9 mouse cellular contexts compared by ENCODE assay signal in genomic region chr1:177623304-177623726, GRCm38 (mm10).
DNase-seq lines count a peak whose midpoint lies in the region; ATAC-seq and TF ChIP-seq lines count a peak whose summit lies in the region.
"Had no signal": no experiment of that assay in that cellular context is flagged by ENCODE, and none has a peak within 500 bp of the region (broad histone marks: within the 10 kb centered on the region; RNA-seq: fewer than 3 reads in every experiment).

No protein-coding gene starts in this region.

- WGBS in intestine, postnatal 0 days: 12% methylated on average over 6 of the region's 6 CpGs
- 26% methylated on average over 6 of the region's 6 CpGs for WGBS in lung, embryonic 15.5 days

- no peak overlapping the region for H3K4me3 ChIP-seq in intestine, postnatal 0 days (ENCODE audit: low read depth, low read length)
- no peak overlapping the region for H3K4me3 ChIP-seq in lung, embryonic 15.5 days
- H3K4me3 ChIP-seq: limb, embryonic 12.5 days had no signal

- no peaks in the 10 kb centered on the region for H3K27me3 ChIP-seq in intestine, postnatal 0 days (replicated peaks; ENCODE audit: control insufficient read depth, insufficient read depth, low read length)
- H3K27me3 ChIP-seq in lung, embryonic 15.5 days: no peaks in the 10 kb centered on the region
- H3K27me3 ChIP-seq: limb, embryonic 12.5 days had no signal

- intact Hi-C loops in left cerebral cortex, postnatal 10 days (cut with DNase I): no loop called here

- no peak overlapping the region for H3K9ac ChIP-seq in intestine, postnatal 0 days (ENCODE audit: low read depth, low read length)
- no peak overlapping the region for H3K9ac ChIP-seq in lung, embryonic 15.5 days
- H3K9ac ChIP-seq: limb, embryonic 12.5 days had no signal

- H3K9me3 ChIP-seq in intestine, postnatal 0 days (ENCODE audit: control insufficient read depth): no peaks in the 10 kb centered on the region
- no peaks in the 10 kb centered on the region for H3K9me3 ChIP-seq in lung, embryonic 15.5 days
- H3K9me3 ChIP-seq: limb, embryonic 12.5 days had no signal

- peak; percentile 63 for DNase-seq in retina, postnatal 1 day
- no peak for DNase-seq in retina, embryonic 14.5 days (ENCODE audit: low spot score)
- DNase-seq in gastrocnemius, adult 8-10 months (ENCODE audit: low spot score in 2 of 2): peak; percentile 29 to 35
- DNase-seq in left cerebral cortex, postnatal 10 days (ENCODE audit: extremely low spot score in 1 of 2, low spot score in 2 of 2): no peak
- DNase-seq in cerebellum, adult 9-10 months: no peak
- no peak for DNase-seq in spleen, adult 12 weeks (ENCODE audit: low spot score)

- H3K4me1 ChIP-seq in intestine, postnatal 0 days (replicated peaks; ENCODE audit: control insufficient read depth, insufficient read depth, low read length): 0 out of 2 replicates have a peak, but pooled peaks cover 2% of the 10 kb centered on the region
- H3K4me1 ChIP-seq in lung, embryonic 15.5 days: peaks cover 12% of the 10 kb centered on the region
- H3K4me1 ChIP-seq: limb, embryonic 12.5 days had no signal

- ATAC-seq in intestine, postnatal 0 days: peak; percentile 78
- peak; percentile 79; the same call in 1 of the 2 replicates for ATAC-seq in lung, embryonic 15.5 days (ENCODE audit: borderline replicate concordance, extremely low read depth, low FRiP score, low TSS enrichment)

- H3K27ac ChIP-seq in intestine, postnatal 0 days (ENCODE audit: low read depth, low read length): no peak overlapping the region
- 0 out of 2 replicates have a peak overlapping the region, but pooled peaks have one; percentile 44 for H3K27ac ChIP-seq in lung, embryonic 15.5 days
- H3K27ac ChIP-seq: limb, embryonic 12.5 days had no signal

- H3K4me2 ChIP-seq in intestine, postnatal 0 days (replicated peaks; ENCODE audit: low read depth): no peak overlapping the region
- H3K4me2 ChIP-seq in lung, embryonic 15.5 days: no peak overlapping the region
- H3K4me2 ChIP-seq: limb, embryonic 12.5 days had no signal

- TF ChIP-seq CTCF in intestine, postnatal 0 days (IDR thresholded peaks at IDR 0.05; ENCODE audit: low read depth): no peak

- H3K36me3 ChIP-seq in intestine, postnatal 0 days (ENCODE audit: control insufficient read depth, insufficient read depth): no peaks in the 10 kb centered on the region
- H3K36me3 ChIP-seq in lung, embryonic 15.5 days: no peaks in the 10 kb centered on the region
- H3K36me3 ChIP-seq: limb, embryonic 12.5 days had no signal

Comparison
In these comparisons a context has a peak if more than half of its experiments do, and no peak if none do; other contexts are left out.
1. DNase-seq: peak in retina, postnatal 1 day (single experiment) and gastrocnemius, adult 8-10 months (2 of 2); none in retina, embryonic 14.5 days (single experiment), left cerebral cortex, postnatal 10 days (0 of 2), cerebellum, adult 9-10 months (single experiment) and spleen, adult 12 weeks (single experiment).